Mouse (Mus musculus) adrenal gland, postnatal 25 days (tissue): ENCODE results near the gene Elf4. TPM values are rescaled to one million over a fixed set of nuclear protein-coding genes. Genes with fewer than 3 reads are reported as not detected.

ENCODE experiments used
- DNase-seq: peaks from one replicate; pipeline ENCODE4 v3.0.0; 2021; ENCODE audit warnings: mixed read lengths
- long read RNA-seq: library from polyadenylated mRNA; stranded (forward); transcript quantifications from one replicate; pipeline ENCODE4 v2.0.0, GENCODE M21; 2021
- total RNA-seq: library from RNA; stranded (reverse); gene quantifications from 2 replicates; pipeline ENCODE4 v1.2.3, GENCODE M21; 2021

Elf4 gene
- total RNA-seq, result 25.6 and 27.2 TPM in 2 replicates
- long read RNA-seq, partial matches to known transcripts, result 0 of 4 reads
- long read RNA-seq, other reads (novel, unspliced or antisense), result 4 of 4 reads

GRCm38 (mm10) chrX:48462754-48463507, at the start of gene Elf4:
Elf4 (minus strand) TSS chrX:48463132.
- DNase-seq, result peak; percentile 63

GRCm38 (mm10) chrX:48493763-48494162, 30.8 kb upstream of the Elf4 start:
- no peak for DNase-seq

- no peak for DNase-seq
Observed at GRCm38 (mm10) chrX:48481687-48482086, 18.8 kb upstream of the Elf4 start.

GRCm38 (mm10) chrX:48481095-48481494, 18.2 kb upstream of the Elf4 start:
- no peak for DNase-seq

GRCm38 (mm10) chrX:48467355-48467946, 4.5 kb upstream of the Elf4 start:
- DNase-seq, result no peak

- DNase-seq, result no peak
Observed at GRCm38 (mm10) chrX:48466174-48466573, 3.2 kb upstream of the Elf4 start.

- peak; percentile 25 for DNase-seq
Observed at GRCm38 (mm10) chrX:48464436-48464835, 1.5 kb upstream of the Elf4 start.

- no peak for DNase-seq
Observed at GRCm38 (mm10) chrX:48463636-48464035, 704 bp upstream of the Elf4 start.

GRCm38 (mm10) chrX:48462297-48462696, 635 bp downstream of the Elf4 start:
- DNase-seq, result no peak

GRCm38 (mm10) chrX:48461006-48461405, 1.9 kb downstream of the Elf4 start:
- no peak for DNase-seq

- no peak for DNase-seq
Observed at GRCm38 (mm10) chrX:48460496-48460895, 2.4 kb downstream of the Elf4 start.

- DNase-seq, result no peak
Observed at GRCm38 (mm10) chrX:48456956-48457355, 6.0 kb downstream of the Elf4 start.

GRCm38 (mm10) chrX:48455018-48455417, 7.9 kb downstream of the Elf4 start:
- peak; percentile 64 for DNase-seq

GRCm38 (mm10) chrX:48454495-48454878, 8.4 kb downstream of the Elf4 start:
- no peak for DNase-seq

GRCm38 (mm10) chrX:48453736-48454494, 9.0 kb downstream of the Elf4 start:
- peak; percentile 79 for DNase-seq

GRCm38 (mm10) chrX:48452931-48453673, 9.8 kb downstream of the Elf4 start:
- peak; percentile 31 for DNase-seq

- DNase-seq, result no peak
Observed at GRCm38 (mm10) chrX:48452231-48452890, 10.6 kb downstream of the Elf4 start.

- DNase-seq, result peak; percentile 20
Observed at GRCm38 (mm10) chrX:48449646-48450045, 13.3 kb downstream of the Elf4 start.

- DNase-seq, result no peak
Observed at GRCm38 (mm10) chrX:48444677-48445076, 18.3 kb downstream of the Elf4 start.

GRCm38 (mm10) chrX:48441954-48442353, 21.0 kb downstream of the Elf4 start:
- DNase-seq, result no peak

GRCm38 (mm10) chrX:48441548-48441947, 21.4 kb downstream of the Elf4 start:
- no peak for DNase-seq

- DNase-seq, result no peak
Observed at GRCm38 (mm10) chrX:48439036-48439435, 23.9 kb downstream of the Elf4 start.
